Mouse (Mus musculus) embryo, embryonic 10.5 days (tissue): Measurements from ENCODE around the gene Fam184a.
"Not testable (repeated sequence)": the region's sequence is repeated elsewhere in the genome, so short reads cannot be mapped to it uniquely, and the experiment has no call there.

Experiments used
- DNase-seq: peaks from one replicate; pipeline ENCODE4 v3.0.0-alpha.2; 2015; ENCODE audit warnings: low spot score

Fam184a gene

DNA sequence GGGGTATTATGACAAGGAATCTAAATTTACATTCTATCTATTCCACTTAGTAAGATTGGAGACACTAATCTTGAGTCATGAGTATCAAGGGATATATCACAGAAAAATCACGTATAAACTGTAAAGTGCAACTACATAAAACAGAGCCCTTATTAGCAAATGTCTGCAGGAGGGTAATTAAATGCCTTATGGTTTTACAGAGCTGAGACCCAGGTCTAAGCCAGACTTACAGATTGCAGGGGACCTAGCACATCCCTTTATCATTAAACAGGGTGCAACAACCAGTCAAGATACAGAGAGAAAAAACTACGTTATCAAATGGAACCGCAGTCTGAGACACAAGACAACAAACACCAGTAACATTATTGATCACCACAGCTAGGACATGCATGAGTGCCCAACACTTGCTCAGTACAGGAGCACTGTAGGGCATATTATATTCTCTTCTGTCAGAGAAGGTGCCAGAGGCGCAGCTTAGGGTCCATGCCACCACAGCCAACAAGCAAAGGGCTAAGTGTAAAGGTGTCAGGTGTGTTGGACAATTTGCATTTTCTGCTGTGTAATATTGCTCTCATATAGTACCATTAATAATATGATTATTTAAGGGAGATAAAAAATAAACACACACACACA lies 61.9 kb downstream of the Fam184a start:
- no peak for DNase-seq

DNA sequence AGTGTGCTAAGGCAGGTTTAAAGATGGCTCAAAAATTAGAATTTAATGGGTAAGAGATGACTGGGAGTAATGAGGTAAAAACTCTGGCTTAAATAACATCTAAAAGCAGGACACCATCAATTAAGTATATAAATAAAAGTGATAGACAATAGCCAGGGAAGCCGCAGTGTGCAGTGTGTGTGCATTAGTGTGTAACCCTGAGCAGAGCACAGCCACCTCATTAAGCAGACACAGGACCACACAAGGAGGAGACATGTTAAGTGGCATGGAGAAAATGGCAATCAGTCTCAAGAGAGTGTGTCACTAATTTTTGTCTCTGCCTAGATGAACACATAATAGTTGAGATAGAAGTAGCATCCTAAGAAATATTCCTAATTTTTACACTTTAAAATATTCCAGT lies 62.4 kb downstream of the Fam184a start:
- no peak for DNase-seq

DNA sequence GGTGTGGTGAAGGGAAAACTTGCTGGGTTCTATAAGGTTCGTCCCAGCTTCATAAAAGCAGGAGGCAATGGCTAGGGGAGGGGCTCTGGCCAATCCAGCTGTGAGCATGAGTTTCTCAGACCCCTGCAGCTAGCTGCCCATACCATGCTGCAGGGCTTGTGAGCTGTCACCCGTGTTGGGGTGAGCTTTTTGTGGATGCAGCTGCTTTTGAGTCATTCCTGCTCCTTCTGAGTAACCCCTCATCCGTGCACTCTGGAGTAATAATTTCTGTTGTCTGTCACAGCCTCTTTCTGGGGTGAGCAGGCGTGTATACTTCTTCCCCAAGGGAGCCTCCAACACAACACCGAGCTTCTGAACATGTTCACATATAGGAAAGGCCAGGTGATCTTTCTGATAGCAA lies 63.0 kb downstream of the Fam184a start:
- no peak for DNase-seq

DNA sequence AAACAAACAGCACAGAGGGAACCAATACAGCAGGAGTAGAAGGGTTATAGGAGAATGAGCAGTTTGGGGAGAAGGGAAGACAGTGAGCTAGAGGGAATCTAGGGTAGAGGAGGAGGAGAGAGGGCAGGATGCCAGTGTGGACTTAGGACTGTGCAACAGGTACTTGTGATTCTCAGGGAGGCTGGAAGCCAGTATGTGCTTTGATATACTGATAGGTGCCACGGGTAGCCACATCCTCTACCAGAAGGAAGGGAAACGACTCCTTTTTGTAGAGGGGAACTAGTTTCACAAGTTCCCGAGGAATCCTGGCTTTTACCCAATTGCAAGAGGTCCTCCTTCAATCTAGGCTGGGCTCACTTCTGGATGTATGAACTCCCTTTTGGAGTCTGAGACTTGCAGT lies 65.1 kb downstream of the Fam184a start:
- DNase-seq = no peak

DNA sequence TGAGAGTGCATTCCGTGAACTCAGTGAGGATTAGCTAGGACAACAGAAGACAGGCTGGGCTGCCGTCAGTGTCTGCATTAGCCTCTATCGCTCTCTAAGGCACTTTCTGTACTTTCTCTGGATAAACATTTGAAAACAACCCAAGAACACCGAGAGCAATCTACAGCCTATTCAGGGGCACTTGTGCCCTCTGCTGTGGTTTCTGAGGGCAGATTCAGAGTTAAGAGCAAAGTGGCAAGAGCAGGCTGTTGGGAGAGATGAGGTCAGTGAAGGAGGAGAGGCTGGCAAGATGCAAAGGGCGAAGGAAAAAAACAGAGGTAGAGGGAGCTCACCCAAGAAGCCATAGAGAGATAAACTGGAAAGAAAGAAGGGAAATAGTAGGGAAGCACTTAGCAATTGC lies 67.7 kb downstream of the Fam184a start:
- no peak for DNase-seq

DNA sequence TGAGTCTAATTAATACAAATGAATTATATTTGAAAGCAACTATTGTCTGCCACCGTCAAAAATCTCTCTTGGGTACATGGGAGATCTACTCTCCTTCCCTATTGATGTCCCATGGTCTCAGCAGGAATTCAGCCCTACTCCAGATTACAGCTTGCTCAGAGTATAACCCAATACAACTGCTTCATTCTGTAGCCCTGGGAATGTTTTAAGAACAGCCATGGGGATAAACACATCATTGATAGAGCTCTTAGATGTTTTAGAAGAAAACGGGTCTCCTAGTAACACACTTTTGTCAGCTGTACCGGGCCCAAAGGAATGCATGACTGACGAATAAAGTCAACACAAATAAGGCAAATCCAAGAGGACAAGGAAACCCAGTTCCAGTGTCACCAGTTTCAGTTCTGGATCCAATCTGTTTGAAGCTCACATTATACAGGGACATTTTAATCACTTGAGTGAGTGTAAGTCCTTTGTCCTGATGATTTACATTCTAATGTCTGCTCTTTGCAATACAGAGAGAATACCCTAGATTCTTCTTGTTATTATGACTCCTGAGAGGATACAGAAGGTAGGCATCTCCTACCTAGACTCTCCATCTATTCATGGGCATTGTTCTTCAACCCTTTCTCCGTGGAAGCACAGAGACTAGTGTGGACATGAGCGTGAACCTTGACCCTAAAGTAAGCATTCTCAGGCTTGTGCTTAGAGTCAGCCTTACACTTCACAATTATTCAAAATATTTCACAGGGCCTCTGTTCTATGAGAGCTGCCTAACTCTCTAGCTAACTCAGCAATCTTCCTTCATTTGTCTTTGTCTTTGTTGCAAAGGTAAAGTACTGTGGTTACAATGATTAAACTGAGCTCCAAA lies 71.0 kb downstream of the Fam184a start:
- no peak for DNase-seq

DNA sequence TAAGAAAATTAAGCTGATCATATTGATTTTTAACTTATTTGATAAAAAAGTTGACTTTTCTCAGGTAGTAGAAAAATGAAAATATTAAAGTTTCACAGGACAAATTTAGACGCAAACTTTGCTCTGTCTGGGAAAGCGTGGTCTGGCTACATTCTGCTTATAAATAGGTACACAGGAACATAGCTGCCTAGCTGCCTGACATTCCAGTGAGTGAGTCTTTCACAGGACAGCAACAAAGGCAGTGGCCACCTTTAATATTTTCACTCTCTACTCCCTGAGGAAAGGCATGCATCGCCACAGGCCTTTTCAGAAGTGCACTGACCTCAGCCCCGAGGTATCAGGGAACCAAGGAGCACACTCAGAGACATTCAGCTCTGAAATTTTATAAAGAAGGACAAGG lies 89.1 kb downstream of the Fam184a start:
- DNase-seq = no peak

DNA sequence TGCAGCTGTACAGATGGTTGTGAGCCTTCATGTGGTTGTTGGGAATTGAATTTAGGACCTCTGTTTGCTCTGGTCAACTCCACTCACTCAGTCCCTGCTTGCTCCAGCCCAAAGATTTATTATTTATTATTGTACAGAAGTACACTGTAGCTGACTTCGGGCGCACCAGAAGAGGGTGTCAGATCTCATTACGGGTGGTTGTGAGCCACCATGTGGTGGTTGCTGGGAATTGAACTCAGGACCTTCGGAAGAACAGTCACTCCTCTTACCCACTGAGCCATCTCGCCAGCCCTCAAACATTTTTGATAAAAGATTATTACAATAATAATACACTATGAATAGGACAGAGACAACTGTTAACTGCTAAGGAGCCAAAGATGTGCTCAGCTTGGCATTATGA lies 96.7 kb downstream of the Fam184a start:
- DNase-seq = not testable (repeated sequence)

DNA sequence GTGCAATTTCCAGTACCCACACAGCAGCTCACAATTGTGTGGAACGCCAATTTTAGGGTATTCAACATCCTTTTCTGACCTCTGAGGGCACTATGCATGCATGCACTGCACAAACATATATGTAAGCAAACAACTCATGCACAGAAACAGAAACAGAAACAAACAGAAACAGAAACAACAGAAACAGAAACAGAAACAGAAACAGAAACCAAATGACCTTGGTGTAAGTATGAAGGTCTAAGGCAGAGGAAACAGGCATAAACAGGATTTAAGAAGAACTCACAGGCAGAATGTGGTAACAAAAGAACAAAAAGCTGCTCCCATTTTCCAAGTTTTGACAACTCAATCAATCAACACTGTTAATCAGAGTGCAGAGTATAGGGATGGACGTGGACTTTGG lies 100.2 kb downstream of the Fam184a start:
- no peak for DNase-seq

DNA sequence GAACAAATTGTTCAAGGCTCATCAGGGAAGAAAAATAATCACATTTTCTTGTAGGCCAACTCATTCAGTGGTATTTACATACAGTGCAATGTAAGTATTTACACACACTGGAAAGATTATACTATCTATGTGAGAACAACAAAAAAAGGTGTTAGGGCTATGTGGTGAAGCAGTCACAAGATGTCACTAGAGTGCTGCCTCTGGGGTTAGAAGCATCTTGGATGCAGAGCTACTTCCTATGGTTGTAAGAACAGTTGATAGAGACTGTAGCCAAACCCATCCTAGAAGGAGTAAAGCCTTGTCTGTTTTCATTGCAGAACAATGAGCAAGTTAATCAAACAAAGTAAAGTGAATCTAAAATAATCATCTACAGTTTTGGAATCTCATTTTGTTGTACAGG lies 109.4 kb downstream of the Fam184a start:
- DNase-seq = peak; percentile 57

DNA sequence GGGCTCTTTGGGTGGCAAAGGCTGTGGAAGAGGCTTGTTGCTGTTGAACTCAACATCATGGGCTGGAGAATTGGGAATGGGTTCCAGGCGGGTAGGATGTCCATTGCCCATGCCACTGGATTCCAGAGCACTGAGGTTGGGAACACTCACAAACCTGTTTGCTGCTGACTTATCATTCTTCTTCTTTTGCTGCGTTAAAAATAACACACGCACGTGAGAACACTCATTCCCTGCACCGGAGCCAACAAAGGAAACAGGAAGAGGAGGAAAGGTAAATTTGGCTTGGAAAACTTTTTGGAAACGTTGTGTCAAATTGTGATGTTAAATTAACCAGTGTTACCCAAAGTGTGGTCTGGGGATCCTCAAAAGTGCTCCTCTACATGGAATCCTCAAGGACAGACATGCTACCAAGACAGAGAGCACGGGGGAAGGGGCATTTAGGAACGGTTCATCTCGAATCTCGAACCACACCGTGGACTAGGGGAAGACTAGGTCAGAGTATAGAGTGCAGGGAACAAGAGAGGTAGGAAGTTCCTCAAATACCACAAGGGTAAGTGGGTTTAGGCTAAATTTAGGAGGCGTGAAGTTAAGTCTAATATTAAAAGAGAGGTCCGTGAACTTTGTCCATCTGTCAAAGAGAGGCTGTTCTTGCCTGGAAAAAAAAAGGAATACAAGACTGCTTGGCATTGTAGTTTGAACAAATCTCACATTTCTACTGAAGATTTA lies 115.5 kb downstream of the Fam184a start:
- DNase-seq = no peak

DNA sequence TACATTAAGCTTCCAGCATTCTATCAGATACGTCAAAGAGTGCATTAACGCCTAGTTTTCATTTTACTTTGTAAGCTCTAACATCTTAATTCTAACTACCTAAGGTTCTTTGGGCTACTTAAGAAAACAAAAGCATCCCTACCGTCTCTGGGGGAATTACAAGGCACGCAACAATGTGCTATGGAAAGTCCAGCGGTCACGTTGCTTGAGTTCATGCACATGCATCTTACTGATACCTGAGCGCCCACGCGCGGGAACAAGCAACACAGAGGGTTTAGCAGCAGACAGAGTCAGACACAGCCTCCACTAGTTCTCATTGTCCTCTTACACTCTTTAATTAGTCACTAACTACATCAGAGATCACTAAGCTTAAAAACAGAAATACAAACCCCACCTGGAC lies 116.8 kb downstream of the Fam184a start:
- no peak for DNase-seq

DNA sequence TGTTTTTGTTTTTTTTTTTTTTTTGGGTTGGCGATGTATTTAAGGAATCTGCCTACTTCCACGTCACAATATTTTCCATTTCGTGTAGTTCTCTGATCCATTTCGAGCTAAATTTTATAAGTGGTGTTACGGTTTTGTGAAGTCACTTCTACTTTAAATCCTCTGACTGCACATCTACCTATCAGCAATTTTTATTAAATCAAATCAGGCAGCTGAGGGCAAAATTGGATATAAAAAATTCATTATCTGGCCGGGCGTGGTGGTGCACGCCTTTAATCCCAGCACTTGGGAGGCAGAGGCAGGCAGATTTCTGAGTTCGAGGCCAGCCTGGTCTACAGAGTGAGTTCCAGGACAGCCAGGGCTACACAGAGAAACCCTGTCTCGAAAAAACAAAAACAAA lies 120.6 kb downstream of the Fam184a start, which contains the start of gene Mcm9:
TSS of gene Mcm9 (minus strand) at position 101 of the 400 bp plus-strand sequence.
- DNase-seq = not testable (repeated sequence)

DNA sequence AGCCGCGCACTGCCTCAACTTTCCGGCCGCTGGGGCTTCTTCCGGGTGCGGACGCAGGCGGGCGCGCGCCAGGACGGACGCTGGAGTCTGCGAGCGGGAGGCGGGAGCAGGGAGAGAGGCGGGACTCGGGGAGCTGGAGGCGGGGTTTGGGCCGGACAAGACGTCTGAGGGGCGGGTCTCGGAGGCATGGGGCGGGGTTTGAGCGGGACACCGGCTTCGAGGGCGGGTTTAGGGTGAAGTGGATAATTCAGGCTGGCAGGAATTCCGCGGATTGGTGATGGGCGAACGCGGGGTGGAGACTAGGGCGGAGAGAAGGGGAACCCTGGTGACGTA lies 121.0 kb downstream of the Fam184a start:
- DNase-seq = peak; percentile 98

DNA sequence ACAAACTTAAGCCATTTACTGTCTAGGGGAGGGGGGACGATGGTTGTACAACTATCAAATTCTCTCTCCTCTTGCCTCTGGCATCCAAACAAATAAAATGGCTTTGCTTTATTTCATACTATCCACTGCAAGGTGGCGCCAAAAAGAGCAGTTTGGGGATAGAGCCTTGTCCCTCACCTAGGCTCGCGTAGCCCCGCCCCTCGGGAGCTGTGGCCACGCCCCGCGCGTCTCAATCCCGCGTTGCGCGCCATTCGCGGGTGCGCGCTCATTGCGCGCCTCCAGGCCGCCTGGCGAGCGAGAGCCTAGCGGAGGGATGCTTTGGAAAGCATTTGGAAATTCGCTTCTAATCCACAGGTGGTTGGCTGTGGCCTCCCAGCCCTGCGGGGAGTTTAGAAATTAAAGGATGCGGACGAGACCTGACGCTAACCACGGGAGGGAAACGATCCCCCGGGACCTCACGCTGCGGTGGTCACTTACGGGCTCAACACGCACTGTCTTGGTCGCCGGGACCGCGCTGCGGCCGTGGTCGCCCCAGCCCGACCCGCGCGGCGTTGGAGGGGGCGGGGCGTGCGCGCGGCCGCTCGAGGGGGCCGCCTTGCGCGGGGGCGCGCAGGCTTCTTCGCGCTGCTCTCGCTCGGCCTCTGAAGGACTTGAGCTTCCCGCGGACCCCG lies 121.5 kb downstream of the Fam184a start:
- peak; percentile 93 for DNase-seq

DNA sequence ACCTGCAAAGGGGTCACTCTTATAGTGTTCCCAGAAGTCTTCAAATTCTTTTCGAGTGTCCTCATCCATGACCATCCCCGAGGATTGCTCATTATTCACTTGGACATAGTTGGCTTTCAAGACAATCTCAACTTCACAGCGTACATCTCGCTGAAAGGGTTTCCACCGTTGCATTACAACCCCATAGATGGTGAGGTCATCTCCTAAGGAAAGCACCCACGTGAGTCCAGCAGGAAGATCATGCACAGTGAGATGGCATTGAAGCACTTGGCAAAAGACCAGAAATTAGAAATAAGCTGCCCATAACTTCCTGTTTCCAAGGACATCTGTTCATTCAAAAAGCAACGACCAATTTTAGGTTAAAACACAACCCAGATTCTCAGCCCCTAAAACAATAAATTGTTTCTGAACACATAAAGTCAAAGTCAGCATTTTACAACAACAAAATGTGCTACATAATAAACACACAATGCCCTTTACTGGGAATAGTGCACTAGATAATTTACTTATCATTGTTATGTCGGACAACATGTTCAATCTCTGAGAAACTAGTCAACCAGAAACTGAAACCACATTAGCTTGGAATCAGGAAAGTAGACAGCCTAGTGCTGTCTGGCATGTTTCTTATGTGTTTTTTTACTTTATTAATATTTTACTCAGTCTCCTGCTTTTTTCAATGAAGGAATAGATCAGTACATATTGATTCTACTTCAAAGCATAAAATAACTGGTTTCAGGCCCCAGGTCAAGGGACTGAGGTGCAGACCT lies 134.9 kb downstream of the Fam184a start:
- no peak for DNase-seq

DNA sequence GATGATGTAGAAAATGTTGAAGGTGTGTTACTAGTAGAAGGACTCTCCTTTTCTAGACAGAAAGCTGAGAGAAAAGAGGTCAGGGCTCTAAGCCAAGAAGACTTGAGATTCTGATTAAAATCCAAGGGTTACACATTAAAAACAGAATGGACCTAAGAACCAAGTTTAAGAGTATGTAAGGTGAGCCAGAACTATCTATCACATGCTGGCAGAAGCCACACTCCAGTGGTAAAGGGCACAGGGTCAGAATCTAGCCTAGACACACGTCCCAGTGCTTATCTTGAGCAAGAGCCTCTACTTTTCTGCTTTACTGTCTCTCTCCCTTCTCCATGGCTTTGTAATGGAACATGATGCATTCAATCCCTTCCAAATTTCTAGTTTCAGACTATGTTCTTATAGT lies 137.0 kb downstream of the Fam184a start:
- DNase-seq = no peak

DNA sequence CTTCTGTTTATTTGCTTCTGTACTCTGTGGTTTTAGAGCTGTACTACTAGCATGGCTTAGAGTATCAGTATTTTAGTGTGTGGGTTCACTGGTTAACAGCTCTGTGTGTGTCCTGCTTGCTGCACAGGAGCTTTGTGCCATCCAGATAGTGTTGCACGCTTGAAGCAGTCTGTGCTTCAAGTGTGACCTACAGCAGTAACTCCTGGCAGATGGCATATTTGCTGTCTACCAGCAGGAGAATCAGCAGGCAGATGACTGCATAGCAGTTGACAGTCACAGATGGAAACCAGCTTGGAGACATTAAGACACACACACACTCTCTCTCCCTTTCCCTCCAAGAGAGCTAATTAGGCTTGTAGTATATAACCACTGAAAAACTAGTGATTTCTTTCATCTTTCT lies 138.8 kb downstream of the Fam184a start:
- no peak for DNase-seq

DNA sequence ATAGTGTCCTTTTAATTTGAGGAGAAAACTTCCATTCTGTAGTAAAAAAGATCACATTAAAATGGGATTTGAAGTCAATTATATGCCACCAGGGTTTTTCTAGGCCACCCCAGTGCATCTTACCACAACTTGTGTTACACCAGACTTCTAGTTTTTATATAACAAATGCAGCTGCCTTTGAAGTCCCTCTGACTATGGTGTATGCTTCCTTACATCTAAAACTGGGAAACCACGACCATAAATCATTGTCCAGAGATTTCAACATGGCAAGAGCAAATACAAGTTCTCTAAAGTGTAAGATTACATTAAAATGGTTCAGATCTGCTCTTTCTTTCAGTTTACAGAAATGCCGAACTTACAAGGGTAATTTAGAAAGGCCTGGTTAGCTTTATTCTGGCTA lies 142.6 kb downstream of the Fam184a start:
- no peak for DNase-seq

DNA sequence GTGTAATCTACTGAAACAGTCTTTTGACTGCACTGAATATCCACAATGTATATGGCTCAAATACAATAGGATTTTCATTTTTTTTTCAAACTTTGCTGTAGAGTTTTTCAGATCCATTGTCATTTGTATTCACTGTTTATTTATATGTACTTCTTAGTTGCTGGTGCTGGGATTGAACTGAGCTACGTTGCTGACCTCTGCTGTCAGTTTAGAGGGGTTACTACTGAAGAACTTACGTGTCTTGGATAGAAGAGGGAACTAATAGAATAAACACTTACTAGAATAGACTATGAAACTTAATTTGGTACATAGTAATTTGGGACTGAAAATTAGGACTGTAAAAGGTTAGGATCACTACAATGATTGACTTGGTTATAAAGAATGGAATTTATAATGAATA lies 145.6 kb downstream of the Fam184a start:
- no peak for DNase-seq

DNA sequence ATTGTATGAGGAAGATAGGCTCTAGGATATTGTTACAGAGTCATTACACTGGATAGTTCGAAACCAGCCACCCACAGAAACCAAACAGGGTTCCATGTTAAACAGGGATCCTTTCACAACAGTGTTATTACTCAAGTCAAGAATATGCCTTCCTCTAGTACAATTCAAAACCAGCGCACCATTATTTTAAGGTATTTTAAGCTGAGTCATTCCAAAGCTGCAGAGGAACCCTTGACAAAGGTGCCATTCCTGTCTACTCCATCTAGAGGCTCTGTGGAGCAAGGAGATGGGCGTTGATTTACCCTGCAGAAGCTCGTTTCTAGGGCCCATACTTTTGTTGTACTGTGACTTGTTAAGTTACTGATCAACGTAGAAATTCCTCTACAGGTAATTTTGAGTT lies 152.1 kb downstream of the Fam184a start:
- DNase-seq = peak; percentile 46
